Mouse (Mus musculus) kidney, embryonic 15.5 days (tissue): ENCODE data around the gene Hnrnpu. TPM values are rescaled to one million over a fixed set of nuclear protein-coding genes. Genes with fewer than 3 reads are reported as not detected.
A peak's percentile ranks its signal among the peaks of the same experiment; 100 is the strongest.
"Not testable (repeated sequence)": the region's sequence is repeated elsewhere in the genome, so short reads cannot be mapped to it uniquely, and the experiment has no call there.

Experiments
- ATAC-seq: fragments of 200-750 bp; cut with Nextera tagmentation; replicated peaks from 2 replicates; pipeline ENCODE4 v1.8.0; 2017; ENCODE audit warnings: moderate TSS enrichment; ENCODE audit not compliant: low FRiP score
- H3K27ac ChIP-seq: fragments of 300-500 bp; sonication (generic); 2 replicates; pipeline ENCODE4 v1.5.1; 2015; ENCODE audit warnings: mild to moderate bottlenecking, inconsistent platforms
- H3K27me3 ChIP-seq: fragments of 300-500 bp; sonication (generic); 2 replicates; pipeline ENCODE4 v1.6.1; 2015; ENCODE audit warnings: inconsistent platforms
- H3K36me3 ChIP-seq: fragments of 300-500 bp; sonication (generic); 2 replicates; pipeline ENCODE4 v1.6.1; 2015; ENCODE audit warnings: inconsistent platforms
- H3K4me1 ChIP-seq: fragments of 300-500 bp; sonication (generic); 2 replicates; pipeline ENCODE4 v1.6.1; 2015; ENCODE audit warnings: inconsistent platforms
- H3K4me2 ChIP-seq: fragments of 300-500 bp; sonication (generic); 2 replicates; pipeline ENCODE4 v1.6.1; 2015; ENCODE audit warnings: moderate library complexity, mild to moderate bottlenecking, inconsistent platforms
- H3K4me3 ChIP-seq: fragments of 300-500 bp; sonication (generic); replicated peaks from 2 replicates; pipeline ENCODE4 v1.5.1; 2015; ENCODE audit warnings: mild to moderate bottlenecking, inconsistent platforms
- H3K9ac ChIP-seq: fragments of 300-500 bp; sonication (generic); 2 replicates; pipeline ENCODE4 v1.6.1; 2015; ENCODE audit warnings: mild to moderate bottlenecking, inconsistent platforms
- H3K9me3 ChIP-seq: fragments of 300-500 bp; sonication (generic); replicated peaks from 2 replicates; pipeline ENCODE4 v1.6.1; 2016; ENCODE audit warnings: inconsistent platforms
- WGBS: fragments of 180-500 bp; shearing (Covaris S2); methylation state at CpG from one replicate; pipeline ENCODE4 v1.1.7; 2015; ENCODE audit warnings: mixed read lengths; 5-methylcytosine and 5-hydroxymethylcytosine counted together
- polyA plus RNA-seq: library from polyadenylated mRNA; unstranded; fragments of >200 nt; fragmentation: Nextera tagmentation; extraction: Ambion mirVana; gene quantifications from 2 replicates; pipeline ENCODE4 v1.2.1, GENCODE M21; 2015

Hnrnpu gene
- polyA plus RNA-seq, 1 experiment from 2014 or later, result 407 TPM

DNA sequence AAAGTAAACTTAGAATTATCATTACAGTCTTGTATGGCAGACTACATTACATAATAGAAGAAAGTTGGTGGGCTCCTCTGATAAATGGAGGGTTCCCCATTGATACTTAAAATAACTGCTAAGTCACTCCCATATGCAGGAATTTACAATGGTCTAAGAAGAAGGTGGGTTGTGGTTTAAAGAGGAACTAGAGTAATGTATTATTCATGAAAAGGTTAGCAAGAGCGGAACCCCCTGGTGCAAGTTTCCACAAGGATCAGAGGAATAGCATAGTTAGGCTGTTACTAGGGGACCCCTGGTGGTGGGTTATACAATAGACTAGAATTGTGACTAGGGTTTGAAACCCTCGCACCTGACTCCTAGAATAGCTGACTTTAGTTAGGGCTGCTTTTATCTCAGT, 23.1 kb upstream of the Hnrnpu start:
- H3K27me3 ChIP-seq, result no peaks in the 10 kb centered on the region
- H3K4me1 ChIP-seq, result 0 out of 2 replicates have a peak, but pooled peaks cover 4% of the 10 kb centered on the region
- 88% methylated on average over 2 of the region's 2 CpGs for WGBS
- H3K27ac ChIP-seq, result no peak overlapping the region
- H3K36me3 ChIP-seq, result no peaks in the 10 kb centered on the region
- no peak for ATAC-seq
- no peaks in the 10 kb centered on the region for H3K9me3 ChIP-seq
- no peak overlapping the region for H3K4me3 ChIP-seq
- no peak overlapping the region for H3K9ac ChIP-seq
- H3K4me2 ChIP-seq, result no peak overlapping the region

DNA sequence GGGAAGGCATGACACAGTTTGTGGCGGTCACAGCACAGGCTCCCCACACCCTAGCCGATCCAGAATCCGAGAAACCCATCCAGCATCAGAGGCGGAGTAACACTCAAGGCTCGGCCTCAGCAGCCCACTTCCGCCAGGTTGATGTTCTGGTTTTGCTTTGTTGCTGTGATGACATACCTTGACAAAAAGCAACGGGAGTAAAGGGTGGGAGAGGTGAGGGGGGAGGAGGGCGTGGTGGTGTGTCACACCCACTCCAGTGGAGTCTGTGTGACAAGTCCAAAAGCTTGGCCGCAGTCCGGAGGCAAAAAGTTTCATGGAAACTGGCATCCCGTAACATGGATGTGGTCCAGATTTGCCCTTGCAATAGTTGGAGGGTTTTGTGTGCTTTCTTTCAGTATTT, 22.7 kb upstream of the Hnrnpu start:
- Histone ChIP-seq H3K4me1 (0 out of 2 replicates have a peak, but pooled peaks cover 4% of the 10 kb centered on the region), H3K9ac (no peak overlapping the region), H3K36me3 (no peaks in the 10 kb centered on the region), H3K27me3 (no peaks in the 10 kb centered on the region), H3K9me3 (no peaks in the 10 kb centered on the region), H3K4me3 (no peak overlapping the region), H3K4me2 (0 out of 2 replicates have a peak overlapping the region, but pooled peaks have one; percentile 14), H3K27ac (no peak overlapping the region)
- ATAC-seq, result no peak
- 83% methylated on average over 11 of the region's 11 CpGs for WGBS

- Histone ChIP-seq H3K9ac (no peak overlapping the region), H3K4me1 (0 out of 2 replicates have a peak, but pooled peaks cover 4% of the 10 kb centered on the region), H3K9me3 (no peaks in the 10 kb centered on the region), H3K27me3 (no peaks in the 10 kb centered on the region), H3K4me2 (no peak overlapping the region), H3K4me3 (no peak overlapping the region), H3K27ac (no peak overlapping the region), H3K36me3 (no peaks in the 10 kb centered on the region)
- no peak for ATAC-seq
- WGBS, result 50% methylated on average over 12 of the region's 12 CpGs
These were observed 20.4 kb upstream of the Hnrnpu start for GRCm38 (mm10) chr1:178357776-178358710.

GRCm38 (mm10) chr1:178354576-178354975, 17.0 kb upstream of the Hnrnpu start:
- ATAC-seq, result no peak
- no peaks in the 10 kb centered on the region for H3K4me1 ChIP-seq
- no peak overlapping the region for H3K27ac ChIP-seq
- no peak overlapping the region for H3K4me3 ChIP-seq
- no peaks in the 10 kb centered on the region for H3K27me3 ChIP-seq
- WGBS, result 59% methylated on average over 3 of the region's 3 CpGs
- H3K4me2 ChIP-seq, result no peak overlapping the region
- H3K9me3 ChIP-seq, result no peaks in the 10 kb centered on the region
- H3K9ac ChIP-seq, result no peak overlapping the region
- no peaks in the 10 kb centered on the region for H3K36me3 ChIP-seq

DNA sequence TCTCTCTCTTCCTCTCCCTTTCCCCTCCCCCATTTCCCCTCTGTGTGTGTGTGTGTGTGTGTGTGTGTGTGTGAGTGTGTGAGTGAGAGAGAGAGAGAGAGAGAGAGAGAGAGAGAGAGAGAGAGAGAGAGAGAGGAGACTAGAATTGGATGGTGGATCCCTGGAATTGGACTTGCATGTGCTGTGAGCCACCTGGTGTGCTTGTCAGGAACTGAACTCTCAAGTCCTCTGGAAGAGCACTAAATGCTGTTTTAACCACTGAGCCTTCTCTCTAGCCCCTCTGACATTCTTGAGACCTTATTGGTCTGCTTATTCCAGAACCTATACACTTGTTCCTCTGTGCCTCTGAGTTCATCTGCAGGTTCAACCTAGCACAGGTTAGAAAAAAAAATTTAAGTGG, 14.0 kb upstream of the Hnrnpu start:
- ATAC-seq, result no peak
- no peaks in the 10 kb centered on the region for H3K36me3 ChIP-seq
- no peaks in the 10 kb centered on the region for H3K27me3 ChIP-seq
- no peak overlapping the region for H3K4me3 ChIP-seq
- H3K9me3 ChIP-seq, result no peaks in the 10 kb centered on the region
- H3K9ac ChIP-seq, result no peak overlapping the region
- H3K27ac ChIP-seq, result no peak overlapping the region
- H3K4me1 ChIP-seq, result no peaks in the 10 kb centered on the region
- H3K4me2 ChIP-seq, result no peak overlapping the region

DNA sequence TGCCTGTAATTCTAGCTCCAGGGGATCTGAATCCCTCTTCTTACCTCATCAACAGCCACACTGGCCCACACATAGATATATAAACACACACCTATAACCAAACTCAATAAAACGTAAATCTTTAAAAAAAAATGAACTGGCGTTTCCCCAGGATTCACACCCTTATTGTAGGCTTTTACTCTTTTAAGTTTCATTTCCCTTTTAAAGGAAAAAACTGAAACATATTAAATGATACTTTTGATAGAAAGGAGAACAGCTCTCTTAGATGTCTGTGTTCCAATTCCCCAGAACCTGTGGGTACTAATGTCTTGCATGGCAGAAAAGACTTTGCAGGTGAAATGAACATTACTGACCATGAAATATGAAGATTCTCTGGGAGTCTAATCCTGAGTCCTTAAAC, 13.2 kb upstream of the Hnrnpu start:
- Histone ChIP-seq H3K9ac (no peak overlapping the region), H3K4me1 (no peaks in the 10 kb centered on the region), H3K36me3 (no peaks in the 10 kb centered on the region), H3K4me3 (no peak overlapping the region), H3K9me3 (no peaks in the 10 kb centered on the region), H3K27ac (no peak overlapping the region), H3K4me2 (no peak overlapping the region), H3K27me3 (no peaks in the 10 kb centered on the region)
- no peak for ATAC-seq
- 91% methylated on average over 2 of the region's 2 CpGs for WGBS

DNA sequence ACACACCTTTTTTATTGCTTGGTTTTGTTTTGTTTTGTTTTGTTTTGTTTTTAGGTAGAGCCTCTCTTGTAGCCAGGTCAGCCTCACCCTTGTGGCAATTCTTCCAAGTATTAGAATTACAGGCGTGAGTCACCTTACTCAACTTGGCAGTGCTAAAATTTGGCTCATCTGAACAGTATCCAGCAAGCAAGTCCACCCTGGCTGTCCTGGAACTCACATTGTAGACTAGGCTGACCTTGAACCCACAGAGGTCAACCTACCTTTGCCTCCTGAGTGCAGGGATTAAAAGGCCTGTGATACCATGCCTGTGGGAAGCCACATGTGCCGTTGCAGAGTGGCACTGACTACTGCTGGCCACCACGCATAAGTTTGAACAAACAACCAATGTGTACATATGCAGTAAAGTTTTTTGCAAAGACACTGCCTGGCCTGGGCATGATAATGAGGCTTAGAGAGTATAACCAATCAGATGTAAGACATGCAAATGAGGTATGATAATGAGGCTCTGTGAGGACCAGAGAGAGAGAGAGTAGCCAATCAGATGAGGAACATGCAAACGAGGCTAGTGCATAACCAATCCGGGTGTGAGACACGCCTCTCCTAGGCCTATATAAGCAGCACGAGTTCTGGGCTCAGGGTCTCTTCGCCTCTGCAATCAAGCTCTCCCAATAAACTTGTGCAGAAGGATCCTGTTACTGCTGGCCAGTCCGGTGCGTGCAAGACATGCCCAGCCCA, 6.6 kb upstream of the Hnrnpu start:
- H3K27ac ChIP-seq, H3K4me3 ChIP-seq, H3K4me1 ChIP-seq, H3K27me3 ChIP-seq, H3K9ac ChIP-seq, H3K4me2 ChIP-seq, H3K36me3 ChIP-seq, ATAC-seq, H3K9me3 ChIP-seq: not testable (repeated sequence)
- WGBS, result 88% methylated on average over 10 of the region's 10 CpGs

DNA sequence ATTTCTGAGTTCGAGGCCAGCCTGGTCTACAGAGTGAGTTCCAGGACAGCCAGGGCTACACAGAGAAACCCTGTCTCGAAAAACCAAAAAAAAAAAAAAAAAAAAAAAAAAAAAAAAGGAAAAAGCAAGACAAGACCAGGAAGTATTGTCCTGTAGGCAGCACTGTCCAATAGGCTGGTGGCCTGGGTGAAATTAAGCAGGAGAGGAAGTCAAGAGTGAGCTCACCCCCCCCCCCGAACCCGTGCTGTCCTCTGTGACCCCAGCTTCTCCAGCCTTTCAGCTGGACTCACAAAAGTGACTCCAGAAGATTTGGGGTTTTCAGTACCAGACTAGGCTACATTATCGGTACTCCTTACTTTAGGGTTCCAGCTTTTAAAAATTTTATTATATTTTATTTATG, 5.0 kb upstream of the Hnrnpu start:
- no peak overlapping the region for H3K4me3 ChIP-seq
- no peaks in the 10 kb centered on the region for H3K36me3 ChIP-seq
- no peak overlapping the region for H3K27ac ChIP-seq
- H3K9me3 ChIP-seq, result no peaks in the 10 kb centered on the region
- whole genome bisulfite sequencing, result 73% methylated on average over 4 of the region's 5 CpGs
- no peak overlapping the region for H3K4me2 ChIP-seq
- no peak for ATAC-seq
- no peak overlapping the region for H3K9ac ChIP-seq
- no peaks in the 10 kb centered on the region for H3K27me3 ChIP-seq
- H3K4me1 ChIP-seq, result peaks cover 8% of the 10 kb centered on the region

DNA sequence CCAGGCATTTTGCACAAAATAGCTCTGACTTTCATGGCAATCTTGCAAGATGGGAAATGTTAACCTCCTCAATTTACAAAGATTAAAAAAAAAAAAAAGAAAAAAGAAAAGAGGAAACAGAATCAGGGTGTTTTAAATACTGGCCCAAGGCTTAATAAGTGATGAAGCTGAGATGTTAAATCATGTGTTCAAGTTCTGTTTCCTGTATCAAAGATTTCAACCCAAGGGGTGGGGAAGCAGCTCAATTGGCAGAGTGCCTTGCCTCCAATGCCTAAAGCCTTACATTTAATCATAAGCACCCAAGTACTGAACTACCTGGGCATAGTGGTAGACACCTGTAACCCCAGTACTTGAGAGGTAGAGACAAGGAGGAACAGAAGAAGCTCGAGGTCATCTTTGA, 4.5 kb upstream of the Hnrnpu start:
- H3K4me3 ChIP-seq, result no peak overlapping the region
- H3K9me3 ChIP-seq, result no peaks in the 10 kb centered on the region
- 75% methylated on average over 1 of the region's 1 CpGs for WGBS
- no peak overlapping the region for H3K9ac ChIP-seq
- no peaks in the 10 kb centered on the region for H3K36me3 ChIP-seq
- no peak overlapping the region for H3K4me2 ChIP-seq
- H3K4me1 ChIP-seq, result peaks cover 8% of the 10 kb centered on the region
- H3K27ac ChIP-seq, result no peak overlapping the region
- H3K27me3 ChIP-seq, result no peaks in the 10 kb centered on the region
- no peak for ATAC-seq

DNA sequence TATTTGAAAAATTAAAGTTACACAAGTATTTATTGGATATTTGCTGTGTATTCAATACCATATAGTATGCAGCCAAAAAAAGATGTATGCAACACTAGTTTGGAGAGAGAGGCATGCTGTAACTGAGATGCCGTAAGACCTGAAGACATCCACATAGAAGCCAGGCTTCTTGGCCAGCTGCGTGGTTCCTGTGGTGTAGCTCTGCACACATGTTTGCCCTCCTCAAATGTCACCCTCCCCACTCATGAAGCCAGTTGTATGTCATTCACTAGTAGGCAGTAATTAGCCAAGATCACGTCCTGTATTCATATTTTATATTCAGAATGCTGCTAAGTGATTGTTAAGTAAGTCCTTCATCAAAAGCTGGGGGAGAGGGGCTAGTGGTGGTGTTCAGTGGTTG, 3.8 kb upstream of the Hnrnpu start:
- Histone ChIP-seq H3K36me3 (no peaks in the 10 kb centered on the region), H3K27ac (no peak overlapping the region), H3K4me3 (no peak overlapping the region), H3K4me1 (peaks cover 8% of the 10 kb centered on the region), H3K9me3 (no peaks in the 10 kb centered on the region), H3K4me2 (no peak overlapping the region), H3K27me3 (no peaks in the 10 kb centered on the region), H3K9ac (no peak overlapping the region)
- no peak for ATAC-seq
- WGBS, result 82% methylated on average over 3 of the region's 3 CpGs

DNA sequence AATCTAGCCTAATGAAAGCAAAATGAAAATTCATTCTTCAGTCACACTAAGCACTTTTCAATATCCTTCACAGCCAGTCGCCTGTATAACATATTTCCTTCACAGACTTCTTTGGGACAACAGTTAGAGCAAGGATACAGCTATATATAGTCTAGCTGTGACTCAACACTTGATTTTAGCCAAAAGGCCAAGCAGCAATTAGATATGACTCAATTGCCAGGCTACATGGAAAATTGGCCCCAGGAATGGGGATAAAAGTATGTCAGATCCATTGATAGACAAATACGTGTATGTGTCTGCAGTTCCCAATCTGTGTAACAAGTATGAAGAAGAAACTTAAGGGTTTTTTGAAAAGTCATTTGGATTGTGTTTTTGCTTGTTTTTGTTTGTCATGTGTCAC, 2.6 kb upstream of the Hnrnpu start:
- H3K36me3 ChIP-seq, result peaks cover under 1% of the 10 kb centered on the region
- 88% methylated on average over 2 of the region's 2 CpGs for WGBS
- no peak for ATAC-seq

GRCm38 (mm10) chr1:178338318-178338641, 683 bp upstream of the Hnrnpu start:
- H3K27me3 ChIP-seq, result no peaks in the 10 kb centered on the region
- H3K9ac ChIP-seq, result peak overlapping the region; percentile 62
- H3K4me1 ChIP-seq, result peaks cover 17% of the 10 kb centered on the region
- H3K4me3 ChIP-seq, result peak overlapping the region; percentile 100
- no peaks in the 10 kb centered on the region for H3K9me3 ChIP-seq
- peak overlapping the region; percentile 100 for H3K27ac ChIP-seq
- 7% methylated on average over 6 of the region's 6 CpGs for WGBS
- no peak for ATAC-seq
- peaks cover 17% of the 10 kb centered on the region for H3K36me3 ChIP-seq
- H3K4me2 ChIP-seq, result peak overlapping the region; percentile 65

More for the DNA sequence above, 2.6 kb upstream of the Hnrnpu start:
- no peak overlapping the region for H3K4me2 ChIP-seq
- H3K27ac ChIP-seq, result no peak overlapping the region
- H3K27me3 ChIP-seq, result no peaks in the 10 kb centered on the region
- H3K9ac ChIP-seq, result no peak overlapping the region
- no peak overlapping the region for H3K4me3 ChIP-seq
- peaks cover 8% of the 10 kb centered on the region for H3K4me1 ChIP-seq
- no peaks in the 10 kb centered on the region for H3K9me3 ChIP-seq
